Mouse (Mus musculus): Measurements from ENCODE around the gene Ankrd34a. TPM values are rescaled to one million over a fixed set of nuclear protein-coding genes. Genes with fewer than 3 reads are reported as not detected.

The Ankrd34a gene
- polyA plus RNA-seq, 1 experiment from 2014 or later, result 0.37 TPM

DNA sequence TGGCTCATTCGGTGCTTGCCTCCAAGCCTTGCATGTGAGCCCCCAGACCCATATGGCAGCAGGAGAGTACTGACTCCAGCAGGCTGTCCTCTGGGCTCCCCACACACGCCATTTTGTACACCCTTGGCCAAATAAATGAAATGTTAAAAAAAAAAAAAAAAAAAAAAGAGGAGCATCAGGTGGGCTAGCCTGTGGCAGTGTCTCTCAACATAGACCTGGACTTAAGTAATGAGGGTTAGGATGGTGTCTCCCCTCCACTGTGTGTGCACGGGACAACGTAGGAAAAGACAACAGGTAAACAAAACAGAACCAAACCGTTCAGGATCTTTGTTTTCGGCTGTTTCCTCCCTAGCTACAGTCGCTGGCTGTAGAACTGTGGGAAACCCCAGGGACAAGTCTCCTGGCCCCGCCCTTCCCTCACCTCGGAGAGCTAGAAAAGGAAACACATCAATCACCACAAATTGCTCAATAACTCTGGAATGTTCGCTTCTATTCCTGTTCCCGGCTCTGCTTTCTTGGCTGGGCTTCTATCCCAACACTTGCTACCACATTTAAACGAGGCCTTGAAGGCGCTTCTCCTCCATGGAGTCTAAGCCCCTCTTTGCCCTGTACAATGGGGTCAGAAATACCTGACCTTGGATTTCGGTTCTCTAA is 20.3 kb upstream of the Ankrd34a start:
- Histone ChIP-seq H3K4me3 (ENCODE audit: low read depth, low read length) (no peak overlapping the region), H3K4me1 (ENCODE audit: insufficient read depth, low read depth, low read length) (peaks cover 30% of the 10 kb centered on the region), H3K27me3 (replicated peaks; ENCODE audit: insufficient read depth, low read length) (no peaks in the 10 kb centered on the region), H3K9ac (replicated peaks; ENCODE audit: low read depth) (0 out of 2 replicates have a peak overlapping the region, but pooled peaks have one; percentile 24), H3K36me3 (ENCODE audit: insufficient read depth, low read length) (no peaks in the 10 kb centered on the region), H3K9me3 (ENCODE audit: low read length) (no peaks in the 10 kb centered on the region), H3K4me2 (replicated peaks; ENCODE audit: low read depth, low read length) (peak overlapping the region; percentile 42), H3K27ac (ENCODE audit: low read length) (peak overlapping the region; percentile 98)
- peak; percentile 94 for TF ChIP-seq EP300 (IDR thresholded peaks at IDR 0.05)
- no peak for TF ChIP-seq CTCF (IDR thresholded peaks at IDR 0.05)
- DNase-seq (ENCODE audit: low spot score), result peak; percentile 98
- ATAC-seq, result peak; percentile 70
- 18% methylated on average over 14 of the region's 14 CpGs for WGBS

DNA sequence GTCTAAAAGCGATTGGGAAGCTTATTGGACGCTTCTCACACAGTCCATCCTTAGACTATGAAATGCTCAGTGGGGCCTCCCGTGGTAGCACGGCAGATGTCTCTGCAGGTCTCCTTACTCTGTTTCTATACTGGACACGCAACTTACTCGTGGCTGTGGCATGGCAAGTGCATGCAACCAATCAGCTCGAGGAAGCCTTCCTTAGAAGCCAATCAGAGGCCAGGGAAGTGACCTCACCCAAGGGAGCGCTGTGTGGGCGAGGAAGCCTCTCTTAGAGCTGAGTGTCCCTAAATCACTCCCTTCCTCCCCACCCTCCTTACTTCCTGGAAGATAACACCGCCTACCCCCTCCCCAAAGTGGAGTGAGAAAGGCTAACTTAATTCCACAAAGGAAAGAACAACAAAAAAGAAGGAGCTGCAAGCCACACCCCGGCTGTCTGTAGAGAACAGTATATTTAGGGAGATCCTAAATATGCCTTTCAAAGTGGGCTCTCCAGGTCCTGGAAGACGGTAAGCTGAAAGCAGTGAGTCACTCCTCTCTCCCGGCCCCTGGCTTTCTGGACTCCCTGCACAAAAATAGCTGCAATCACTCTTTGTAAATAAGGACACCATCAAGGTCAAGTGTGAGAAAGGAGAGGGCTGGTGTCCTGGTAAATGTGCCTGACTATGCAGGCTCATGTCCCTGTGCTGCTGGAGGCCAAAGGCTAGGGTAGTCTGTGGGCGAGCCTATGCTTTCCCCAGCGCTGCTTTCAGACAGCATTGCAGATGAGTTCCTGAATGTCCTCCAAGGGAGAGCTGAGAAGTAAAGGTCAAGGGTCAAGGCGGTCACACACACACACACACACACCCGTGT is 19.5 kb upstream of the Ankrd34a start, which contains the start of gene Gm16253:
Gm16253 (plus strand) TSS at position 295 of the 852 bp plus-strand sequence.
- Histone ChIP-seq H3K36me3 (ENCODE audit: insufficient read depth, low read length) (no peaks in the 10 kb centered on the region), H3K27me3 (replicated peaks; ENCODE audit: insufficient read depth, low read length) (no peaks in the 10 kb centered on the region), H3K9me3 (ENCODE audit: low read length) (no peaks in the 10 kb centered on the region), H3K27ac (ENCODE audit: low read length) (peak within 1 kb of the TSS; percentile 98), H3K4me1 (ENCODE audit: insufficient read depth, low read depth, low read length) (peaks cover 23% of the 10 kb centered on the region), H3K4me3 (ENCODE audit: low read depth, low read length) (no peak within 1 kb of the TSS), H3K4me2 (replicated peaks; ENCODE audit: low read depth, low read length) (peak within 1 kb of the TSS; percentile 42), H3K9ac (replicated peaks; ENCODE audit: low read depth) (peak within 1 kb of the TSS; percentile 24; the same call in 1 of the 2 replicates)
- peak; percentile 94 for ATAC-seq
- peak; percentile 54 for TF ChIP-seq CTCF (IDR thresholded peaks at IDR 0.05)
- TF ChIP-seq EP300 (IDR thresholded peaks at IDR 0.05), result peak; percentile 94
- peak; percentile 98 for DNase-seq (ENCODE audit: low spot score)
- WGBS, result 13% methylated on average over 17 of the region's 17 CpGs

DNA sequence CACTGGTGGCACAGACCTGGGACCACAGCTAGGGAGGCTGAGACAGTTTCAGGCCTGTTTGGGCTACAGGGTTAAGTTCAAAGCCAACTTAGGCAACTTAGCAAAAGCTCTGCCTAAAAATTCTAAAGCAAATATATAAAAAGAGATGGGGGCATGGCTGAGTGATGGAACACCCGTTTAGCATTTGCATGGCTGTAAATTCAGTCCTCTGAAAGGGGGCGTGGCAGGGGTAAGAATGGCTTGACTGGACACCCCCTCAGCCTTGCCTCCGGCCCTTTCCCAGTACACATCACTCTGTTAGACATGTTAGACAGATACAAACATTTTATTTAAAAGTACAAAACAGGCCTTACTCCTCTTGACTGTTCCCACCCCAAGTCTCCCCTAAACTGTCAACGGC is 18.9 kb upstream of the Ankrd34a start:
- no peaks in the 10 kb centered on the region for H3K36me3 ChIP-seq (ENCODE audit: insufficient read depth, low read length)
- DNase-seq (ENCODE audit: low spot score), result peak; percentile 49
- H3K4me2 ChIP-seq (replicated peaks; ENCODE audit: low read depth, low read length), result peak overlapping the region; percentile 42
- no peak for ATAC-seq
- peak overlapping the region; percentile 24; the same call in 1 of the 2 replicates for H3K9ac ChIP-seq (replicated peaks; ENCODE audit: low read depth)
- TF ChIP-seq EP300 (IDR thresholded peaks at IDR 0.05) (no peak), CTCF (IDR thresholded peaks at IDR 0.05) (no peak)
- no peaks in the 10 kb centered on the region for H3K9me3 ChIP-seq (ENCODE audit: low read length)
- H3K27me3 ChIP-seq (replicated peaks; ENCODE audit: insufficient read depth, low read length), result no peaks in the 10 kb centered on the region
- peak overlapping the region; percentile 98 for H3K27ac ChIP-seq (ENCODE audit: low read length)
- peaks cover 23% of the 10 kb centered on the region for H3K4me1 ChIP-seq (ENCODE audit: insufficient read depth, low read depth, low read length)
- no peak overlapping the region for H3K4me3 ChIP-seq (ENCODE audit: low read depth, low read length)
- WGBS, result 51% methylated on average over 4 of the region's 4 CpGs

DNA sequence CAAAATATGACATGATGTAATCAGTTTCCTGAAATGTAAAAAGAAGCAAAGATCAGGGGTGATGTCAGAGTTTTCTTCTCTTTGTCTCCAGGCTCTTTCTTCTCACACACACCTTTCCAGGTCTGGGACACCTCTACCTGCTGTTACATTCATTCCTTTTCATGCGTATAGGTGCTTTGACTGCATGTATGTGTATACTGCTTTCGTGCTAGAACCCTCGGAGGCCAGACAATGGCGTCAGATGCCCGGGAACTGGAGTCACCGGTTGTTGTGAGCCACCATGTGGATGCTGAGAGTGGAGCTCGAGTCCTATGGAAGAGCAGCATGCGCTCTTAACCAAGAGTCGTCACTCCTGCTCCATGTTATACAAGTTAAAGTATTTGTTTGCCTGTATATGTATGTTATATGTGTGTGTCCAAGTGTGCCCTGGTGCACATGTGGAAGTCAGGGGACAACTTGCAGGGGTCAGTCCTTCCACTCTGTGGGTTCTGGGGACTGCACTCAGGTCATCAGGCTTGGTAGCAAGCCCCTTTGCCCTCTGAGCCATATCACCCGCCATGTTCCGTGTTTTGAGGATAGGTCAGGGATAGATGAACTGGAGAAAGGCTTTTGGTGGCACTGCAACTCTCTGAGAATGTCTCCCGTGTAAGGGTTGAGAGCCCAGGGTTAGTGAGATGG is 17.7 kb upstream of the Ankrd34a start:
- no peaks in the 10 kb centered on the region for H3K9me3 ChIP-seq (ENCODE audit: low read length)
- TF ChIP-seq CTCF (IDR thresholded peaks at IDR 0.05) (peak; percentile 21), EP300 (IDR thresholded peaks at IDR 0.05) (no peak)
- no peak overlapping the region; the same call in 1 of the 2 replicates for H3K4me2 ChIP-seq (replicated peaks; ENCODE audit: low read depth, low read length)
- ATAC-seq (no peak), DNase-seq (ENCODE audit: low spot score) (no peak)
- no peaks in the 10 kb centered on the region for H3K36me3 ChIP-seq (ENCODE audit: insufficient read depth, low read length)
- no peaks in the 10 kb centered on the region for H3K27me3 ChIP-seq (replicated peaks; ENCODE audit: insufficient read depth, low read length)
- WGBS, result 72% methylated on average over 12 of the region's 12 CpGs
- H3K4me3 ChIP-seq (ENCODE audit: low read depth, low read length), result no peak overlapping the region
- H3K27ac ChIP-seq (ENCODE audit: low read length), result peak overlapping the region; percentile 71; the same call in 1 of the 2 replicates
- H3K4me1 ChIP-seq (ENCODE audit: insufficient read depth, low read depth, low read length), result peaks cover 23% of the 10 kb centered on the region
- no peak overlapping the region for H3K9ac ChIP-seq (replicated peaks; ENCODE audit: low read depth)

DNA sequence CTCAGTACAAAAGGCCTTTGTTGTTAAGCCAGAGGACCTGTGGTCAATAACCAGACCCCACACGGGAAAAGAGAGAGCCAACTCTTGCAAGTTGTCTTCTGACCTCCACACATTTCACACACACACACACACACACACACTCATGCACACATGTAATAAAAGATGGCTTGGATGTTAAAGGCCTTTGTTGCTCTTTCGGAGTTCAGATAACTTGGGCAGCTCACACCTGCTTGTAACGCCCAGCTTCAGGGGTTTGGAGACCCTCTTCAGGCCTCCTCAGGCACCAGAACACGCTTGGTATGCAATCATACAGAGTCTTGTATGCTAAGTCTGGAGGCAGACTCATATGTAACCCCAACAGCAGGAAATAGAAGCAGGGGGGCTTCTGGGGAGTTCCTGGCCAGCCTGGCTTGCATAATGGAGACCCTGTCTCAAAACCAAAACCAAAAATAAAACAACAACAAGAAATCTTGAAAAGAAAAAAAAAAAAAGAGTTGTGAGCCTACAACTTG is 17.1 kb upstream of the Ankrd34a start:
- no peaks in the 10 kb centered on the region for H3K27me3 ChIP-seq (replicated peaks; ENCODE audit: insufficient read depth, low read length)
- H3K27ac ChIP-seq (ENCODE audit: low read length), result peak overlapping the region; percentile 71
- peaks cover 23% of the 10 kb centered on the region for H3K4me1 ChIP-seq (ENCODE audit: insufficient read depth, low read depth, low read length)
- DNase-seq (ENCODE audit: low spot score), result no peak
- H3K4me2 ChIP-seq (replicated peaks; ENCODE audit: low read depth, low read length), result peak overlapping the region; percentile 42
- ATAC-seq, result no peak
- no peak for TF ChIP-seq EP300 (IDR thresholded peaks at IDR 0.05)
- no peak for TF ChIP-seq CTCF (IDR thresholded peaks at IDR 0.05)
- H3K9ac ChIP-seq (replicated peaks; ENCODE audit: low read depth), result 0 out of 2 replicates have a peak overlapping the region, but pooled peaks have one; percentile 12
- H3K4me3 ChIP-seq (ENCODE audit: low read depth, low read length), result 0 out of 2 replicates have a peak overlapping the region, but pooled peaks have one; percentile 12
- H3K9me3 ChIP-seq (ENCODE audit: low read length), result no peaks in the 10 kb centered on the region
- H3K36me3 ChIP-seq (ENCODE audit: insufficient read depth, low read length), result no peaks in the 10 kb centered on the region
- WGBS, result 66% methylated on average over 4 of the region's 4 CpGs
